Mouse (Mus musculus): ENCODE measurements around the gene Mmd2.

Gene Mmd2

GRCm38 (mm10) chr5:142608989-142609325 is 357 bp upstream of the Mmd2 start:
- no peak for DNase-seq (ENCODE audit: low spot score)

GRCm38 (mm10) chr5:142605288-142605687 is 3.3 kb downstream of the Mmd2 start:
- no peak for DNase-seq (ENCODE audit: low spot score)

DNA sequence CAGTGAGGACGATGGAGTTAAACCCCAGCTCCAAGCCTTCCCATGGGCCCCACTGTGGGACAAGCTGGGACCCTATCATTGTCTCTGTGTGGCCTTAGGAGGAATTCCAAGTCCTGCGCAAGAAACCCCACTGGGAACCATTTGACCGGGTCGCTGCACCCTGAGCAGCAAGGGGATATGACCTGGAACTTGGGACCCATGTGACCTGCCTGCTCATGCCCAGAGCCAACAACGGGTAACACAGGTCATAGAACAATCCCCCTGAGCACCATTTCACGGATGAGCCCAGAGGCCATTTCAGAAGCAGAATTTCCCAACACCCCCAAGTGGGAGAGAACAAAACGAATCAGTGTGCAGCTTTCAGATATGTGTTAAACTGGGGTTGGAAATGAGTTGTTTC is 4.2 kb downstream of the Mmd2 start:
- DNase-seq (ENCODE audit: low spot score): no peak

- DNase-seq (ENCODE audit: low spot score): no peak
These were observed 10.8 kb downstream of the Mmd2 start for GRCm38 (mm10) chr5:142597648-142598390.

GRCm38 (mm10) chr5:142596723-142597122 is 11.9 kb downstream of the Mmd2 start:
- no peak for DNase-seq (ENCODE audit: low spot score)

DNA sequence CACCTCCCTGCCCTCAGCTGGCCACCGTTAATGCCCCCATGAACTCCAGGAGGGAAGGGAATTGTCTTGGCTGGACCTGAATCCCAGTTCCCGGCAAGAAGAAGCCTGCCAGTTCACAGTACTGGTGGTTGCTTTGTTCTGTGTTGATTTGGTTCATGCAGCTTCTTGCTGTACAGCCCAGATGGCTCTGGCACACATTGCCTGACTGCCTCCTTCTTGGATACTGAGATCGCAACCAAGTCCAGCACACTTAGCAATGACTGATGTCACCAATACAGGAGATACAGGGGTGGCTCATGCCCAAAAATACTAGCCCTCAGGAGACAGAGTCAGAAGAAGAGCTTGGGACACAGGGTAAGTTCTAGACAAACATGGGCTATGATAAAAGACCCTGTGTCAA is 12.9 kb downstream of the Mmd2 start:
- DNase-seq (ENCODE audit: low spot score): no peak

DNA sequence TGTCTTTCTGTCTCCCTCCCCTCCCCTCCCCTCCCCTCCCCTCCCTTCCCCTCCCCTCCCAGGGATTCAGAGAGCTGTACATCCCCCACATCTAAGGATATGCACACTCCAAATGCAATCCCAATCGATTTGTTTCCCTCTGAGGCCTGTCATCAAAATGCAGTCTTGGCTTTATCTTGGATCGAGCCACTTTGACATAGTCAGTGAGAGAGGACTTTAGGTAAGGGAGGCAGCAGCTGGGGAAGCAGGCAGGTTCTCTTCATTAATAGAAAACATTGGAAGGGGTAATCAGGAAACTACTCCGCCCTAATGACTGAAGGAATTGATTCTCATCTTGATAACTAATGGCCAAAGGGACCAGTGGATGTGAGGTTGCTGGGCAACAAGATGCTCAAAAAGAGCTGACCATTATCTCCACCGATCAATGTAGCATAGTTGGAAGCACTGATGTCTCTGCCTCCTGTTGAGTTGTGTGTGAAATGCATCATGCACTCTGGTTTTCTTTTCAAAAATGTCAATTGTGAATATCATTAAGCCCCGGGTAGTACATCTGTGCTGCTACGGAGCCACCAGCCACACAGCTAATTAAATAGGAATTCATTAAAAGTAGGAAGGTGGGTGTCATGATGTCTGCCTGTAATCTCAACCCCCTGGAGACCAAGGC is 17.5 kb downstream of the Mmd2 start:
- DNase-seq (ENCODE audit: low spot score): no peak

DNA sequence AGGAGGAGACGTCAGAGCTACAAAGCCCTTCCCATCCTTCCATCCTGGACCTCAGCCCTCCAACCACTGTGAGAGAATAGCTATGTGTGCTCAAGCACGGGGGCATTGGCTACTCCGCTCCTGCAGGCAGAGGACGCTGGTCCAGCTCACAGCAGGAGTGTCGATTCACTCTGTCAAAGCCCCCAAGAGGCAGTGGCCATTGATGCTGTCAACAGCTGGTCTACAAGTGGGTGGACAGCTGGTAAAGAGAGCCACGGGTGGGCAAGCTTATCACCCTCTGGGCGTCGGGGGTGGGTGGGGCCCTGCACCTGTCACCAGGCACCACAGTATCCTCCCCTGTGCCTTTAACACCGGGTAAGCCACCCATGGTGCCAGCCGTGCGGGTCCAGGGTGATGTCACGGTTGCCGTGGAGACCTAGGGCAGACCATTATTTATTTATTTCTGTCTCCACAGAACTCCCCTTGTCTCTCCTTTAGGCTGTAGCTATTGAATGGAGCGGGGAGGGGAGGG is 24.9 kb downstream of the Mmd2 start:
- peak; percentile 32 for DNase-seq (ENCODE audit: low spot score)

DNA sequence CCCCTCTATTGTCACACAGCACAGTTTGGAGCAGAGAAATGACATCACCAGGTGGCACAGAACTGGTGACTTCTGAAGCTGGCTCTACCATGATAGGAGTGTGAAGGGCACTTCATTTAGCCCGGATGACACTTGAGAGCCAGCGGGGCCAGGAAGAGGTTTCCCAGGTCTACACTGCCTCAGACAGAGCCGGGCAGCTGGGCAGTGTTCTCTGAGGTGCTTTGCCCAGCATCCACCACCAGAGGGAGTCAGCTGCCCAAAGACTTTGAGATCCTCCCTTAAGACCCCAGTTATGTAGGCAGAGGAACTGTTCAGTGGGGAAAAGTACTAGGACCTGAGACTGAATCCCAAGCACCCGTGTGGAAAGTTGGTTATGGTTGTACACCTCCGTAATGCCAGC is 27.1 kb downstream of the Mmd2 start:
- peak; percentile 60 for DNase-seq (ENCODE audit: low spot score)

GRCm38 (mm10) chr5:142578192-142578591 is 30.4 kb downstream of the Mmd2 start:
- no peak for DNase-seq (ENCODE audit: low spot score)

DNA sequence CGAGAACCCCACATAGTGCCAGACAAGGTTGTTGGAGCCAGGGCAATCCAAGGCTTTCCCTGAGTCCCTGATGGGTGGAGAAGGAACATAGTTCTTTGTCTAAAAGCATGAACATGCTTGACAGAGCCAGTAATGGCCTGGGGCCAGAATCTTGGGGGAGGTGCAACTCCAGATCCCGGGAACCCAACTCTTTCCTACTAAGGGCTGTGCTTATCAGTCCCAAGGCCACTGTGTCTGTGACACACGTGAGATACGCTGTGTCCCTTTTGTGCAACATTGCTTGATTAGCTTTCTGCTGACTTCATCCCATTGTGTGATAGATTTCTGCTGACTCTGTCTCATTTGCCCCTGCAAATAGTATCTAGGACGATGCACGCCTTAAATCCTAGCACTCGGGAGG is 31.8 kb downstream of the Mmd2 start:
- DNase-seq (ENCODE audit: low spot score): no peak

- DNase-seq (ENCODE audit: low spot score): no peak
These were observed 34.1 kb downstream of the Mmd2 start for GRCm38 (mm10) chr5:142574323-142575057.

- DNase-seq (ENCODE audit: low spot score): no peak
These were observed 44.0 kb downstream of the Mmd2 start for GRCm38 (mm10) chr5:142564606-142565005.

- no peak for DNase-seq (ENCODE audit: low spot score)
These were observed 48.3 kb downstream of the Mmd2 start for GRCm38 (mm10) chr5:142560261-142560660.

DNA sequence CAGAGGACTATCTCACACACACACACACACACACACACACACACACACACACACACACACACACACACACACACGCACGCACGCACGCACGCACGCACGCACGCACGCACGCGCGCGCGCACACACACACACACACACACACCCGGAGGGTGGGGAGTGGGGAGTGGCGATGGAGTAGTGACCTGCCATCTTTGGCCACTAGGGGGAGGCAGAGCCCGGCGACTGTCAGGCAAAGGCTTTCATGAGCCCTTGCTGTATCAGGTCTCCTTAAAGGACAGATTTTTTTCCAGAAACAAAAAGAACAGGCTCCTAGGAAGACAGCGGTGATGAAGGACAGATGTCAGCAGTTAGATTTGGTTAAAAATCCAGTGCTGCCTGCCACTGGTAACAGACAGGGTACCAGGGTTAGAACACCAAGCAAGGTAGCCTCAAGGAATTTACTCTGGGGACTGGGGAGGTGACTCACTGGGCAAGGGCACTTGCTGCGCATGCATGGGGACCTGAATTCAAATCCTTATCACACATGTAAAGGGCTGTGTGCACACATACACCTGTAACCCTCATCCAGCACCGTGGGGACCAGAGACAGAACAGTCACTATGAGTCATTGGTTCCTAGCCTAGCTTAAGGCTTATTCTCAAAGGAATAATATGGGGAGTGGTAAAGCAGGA is 51.1 kb downstream of the Mmd2 start:
- peak; percentile 79 for DNase-seq (ENCODE audit: low spot score)

GRCm38 (mm10) chr5:142556721-142557120 is 51.9 kb downstream of the Mmd2 start:
- no peak for DNase-seq (ENCODE audit: low spot score)

DNA sequence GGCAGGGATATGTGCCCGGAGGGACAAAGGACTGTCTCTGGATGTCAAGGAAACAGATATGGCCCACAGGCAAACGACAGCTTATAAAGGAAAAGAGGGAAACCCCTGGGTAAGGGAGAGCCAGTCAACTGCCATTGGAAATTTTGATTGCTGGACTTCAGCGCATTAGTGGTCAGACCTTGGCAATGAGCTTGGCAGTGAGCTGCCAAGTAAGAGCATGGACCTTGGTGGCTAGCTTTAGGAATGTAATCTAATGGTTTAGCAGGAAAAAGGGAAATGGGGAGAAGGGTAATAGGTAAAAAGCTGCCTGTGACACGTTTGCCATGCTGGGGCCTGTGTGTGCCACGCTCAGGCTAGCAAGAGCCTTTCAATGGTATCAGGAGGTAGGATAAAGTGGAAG is 52.7 kb downstream of the Mmd2 start:
- no peak for DNase-seq (ENCODE audit: low spot score)

DNA sequence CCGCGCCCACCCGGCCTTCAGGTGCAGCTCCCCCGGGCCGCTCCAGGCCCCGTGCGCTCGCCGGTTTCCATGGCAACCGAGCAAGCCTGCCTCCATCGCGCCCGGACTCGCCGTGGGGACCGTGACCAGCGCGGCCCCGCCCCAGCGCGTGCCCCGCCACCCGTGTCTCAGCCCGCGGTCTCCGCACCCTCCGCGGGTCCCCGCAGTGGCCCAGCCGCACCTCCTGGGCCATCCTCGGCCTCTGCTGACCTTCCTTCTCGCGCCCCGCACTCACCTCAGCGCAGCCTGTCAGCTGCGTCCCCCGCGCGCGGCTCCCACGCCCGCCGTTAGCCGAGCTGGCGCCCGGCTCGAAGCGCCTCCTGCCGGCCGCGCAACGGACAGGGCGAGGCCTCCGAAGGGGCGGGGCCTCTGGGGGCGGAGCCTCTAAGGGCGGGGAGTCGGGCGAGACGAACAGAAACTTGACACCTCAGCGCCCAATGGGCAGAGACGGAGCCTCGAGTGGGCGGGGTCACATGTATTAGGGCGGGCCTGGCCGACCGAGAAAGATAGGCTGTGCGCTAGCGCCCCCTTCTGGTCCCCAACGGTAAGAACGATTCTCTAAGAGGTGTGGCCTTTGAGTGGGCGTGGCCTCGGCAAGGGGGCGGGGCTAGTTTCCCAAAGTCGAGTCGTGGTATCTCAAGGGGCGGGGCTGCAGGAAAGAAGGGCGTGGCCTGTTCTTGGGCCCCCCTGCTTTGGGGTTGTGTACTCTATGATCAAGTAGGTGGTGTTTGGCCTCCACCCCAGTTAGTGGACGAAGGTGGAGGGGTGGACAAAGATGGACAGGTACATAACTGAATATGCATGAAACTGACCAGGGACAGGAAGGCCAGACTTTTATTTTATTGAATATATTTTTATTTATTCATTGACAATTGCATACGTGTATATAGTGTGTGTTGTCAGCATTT is 57.6 kb downstream of the Mmd2 start, which contains the start of gene Radil:
TSS of gene Radil (minus strand) at position 393 of the 947 bp plus-strand sequence.
- DNase-seq (ENCODE audit: low spot score): peak; percentile 99

DNA sequence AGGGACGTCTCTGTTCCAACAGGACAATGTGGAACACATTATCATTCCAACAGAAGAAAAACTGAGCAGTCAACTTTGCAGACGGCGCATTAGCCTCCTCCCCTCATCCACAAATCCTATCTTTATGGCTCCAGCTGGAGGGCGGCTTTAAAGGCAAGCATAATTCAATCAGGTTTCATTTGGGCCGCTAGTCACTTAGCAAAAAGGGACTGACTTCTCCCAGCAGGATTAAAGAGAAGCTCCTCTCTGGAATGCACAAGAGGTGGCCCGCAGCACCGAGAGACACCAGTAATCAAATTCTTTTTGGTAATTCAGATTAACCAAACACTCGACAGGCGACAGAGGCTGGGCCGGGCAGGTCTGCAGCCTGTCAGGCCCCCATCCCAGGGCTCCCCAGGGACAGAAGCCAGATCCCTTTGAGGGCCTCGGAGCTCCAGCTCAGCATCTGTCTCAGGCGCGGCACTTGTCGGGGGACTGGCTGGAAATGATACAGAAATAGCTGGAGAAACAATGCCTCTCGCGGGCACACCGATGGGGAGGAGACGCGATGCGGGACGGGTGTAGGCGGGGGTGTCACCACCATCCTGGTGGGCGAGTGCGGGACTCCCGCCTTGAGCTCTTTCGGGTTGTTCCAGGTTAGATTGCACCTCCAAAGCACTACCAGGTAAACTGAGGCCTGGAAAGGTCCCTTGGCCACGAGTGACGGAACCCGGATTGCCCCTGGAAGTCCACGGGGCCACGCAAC is 58.5 kb downstream of the Mmd2 start:
- peak; percentile 30 for DNase-seq (ENCODE audit: low spot score)

DNA sequence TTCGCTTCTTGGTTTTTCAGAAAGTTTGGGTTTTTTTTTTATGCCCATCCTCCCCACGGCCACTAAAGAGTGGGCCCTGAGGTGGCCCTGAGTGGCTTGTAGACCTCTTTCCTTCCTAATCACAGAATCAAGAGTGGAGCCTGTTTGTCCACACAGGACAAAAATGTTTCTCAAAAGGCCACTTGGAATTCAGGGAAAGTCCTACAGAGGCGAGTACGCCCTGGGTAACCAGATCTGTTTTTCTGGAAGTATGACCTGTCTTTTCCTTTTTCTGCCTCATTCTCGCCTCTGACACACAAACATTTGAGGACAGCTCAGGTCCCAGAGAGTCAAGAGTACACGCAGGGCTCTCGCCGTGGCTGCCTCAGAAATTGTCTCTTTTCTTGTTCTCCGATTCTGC is 59.2 kb downstream of the Mmd2 start:
- DNase-seq (ENCODE audit: low spot score): no peak
